Mouse (Mus musculus) brain, embryonic 14.5 days (tissue): ENCODE measurements around the gene Gm6408. TPM values are rescaled to one million over a fixed set of nuclear protein-coding genes. Genes with fewer than 3 reads are reported as not detected.
"Not testable (repeated sequence)": the region's sequence is repeated elsewhere in the genome, so short reads cannot be mapped to it uniquely, and the experiment has no call there.

ENCODE experiments used
- DNase-seq: peaks from one replicate; pipeline ENCODE4 v3.0.0-alpha.2; 2011; ENCODE audit warnings: low read depth
- CTCF ChIP-seq: fragments of 200-500 bp; IDR thresholded peaks from 2 replicates; pipeline ENCODE4 v1.5.1; 2012; ENCODE audit warnings: inconsistent platforms, mild to moderate bottlenecking, moderate library complexity, borderline replicate concordance; ENCODE audit not compliant: insufficient read depth, insufficient read length; ENCODE audit errors: extremely low read depth
- POLR2A ChIP-seq: fragments of 200-500 bp; IDR thresholded peaks from 2 replicates; pipeline ENCODE4 v1.6.1; 2012; ENCODE audit warnings: mild to moderate bottlenecking, inconsistent platforms, borderline replicate concordance; ENCODE audit not compliant: poor library complexity, insufficient read depth, insufficient read length, severe bottlenecking; ENCODE audit errors: extremely low read depth
- polyA plus RNA-seq: library from polyadenylated mRNA; depleted of rRNA; stranded (reverse); fragments of >200 nt; gene quantifications from 2 replicates; pipeline ENCODE4 v1.2.3, GENCODE M21; 2012; rRNA removed

Gm6408 gene
- polyA plus RNA-seq = 0.07 TPM in 1 of 2 replicates, not detected in the other

- not testable (repeated sequence) for DNase-seq
Observed at GRCm38 (mm10) chr5:146481665-146482064, at the start of gene Gm6408. Gene Gm6408, plus strand, starts transcription at chr5:146481965.

- TF ChIP-seq POLR2A (no peak), CTCF (no peak)
- no peak for DNase-seq
Observed at GRCm38 (mm10) chr5:146432476-146432875, 49.3 kb upstream of the Gm6408 start.

- DNase-seq = no peak
- TF ChIP-seq POLR2A (no peak), CTCF (no peak)
Observed at GRCm38 (mm10) chr5:146435316-146435715, 46.4 kb upstream of the Gm6408 start.

GRCm38 (mm10) chr5:146436796-146437195 lies 45.0 kb upstream of the Gm6408 start:
- DNase-seq = no peak
- no peak for TF ChIP-seq CTCF
- no peak for TF ChIP-seq POLR2A

GRCm38 (mm10) chr5:146439152-146439781 lies 42.5 kb upstream of the Gm6408 start:
- no peak for TF ChIP-seq POLR2A
- no peak for TF ChIP-seq CTCF
- DNase-seq = no peak

- no peak for DNase-seq
- TF ChIP-seq CTCF (peak; percentile 30; the same call in 1 of the 2 replicates), POLR2A (no peak)
Observed at GRCm38 (mm10) chr5:146440273-146440672, 41.5 kb upstream of the Gm6408 start.

GRCm38 (mm10) chr5:146442767-146443166 lies 39.0 kb upstream of the Gm6408 start:
- no peak for TF ChIP-seq POLR2A

GRCm38 (mm10) chr5:146446633-146447032 lies 35.1 kb upstream of the Gm6408 start:
- TF ChIP-seq CTCF (no peak), POLR2A (no peak)
- DNase-seq = no peak

More at GRCm38 (mm10) chr5:146442767-146443166, 39.0 kb upstream of the Gm6408 start:
- no peak for DNase-seq

- no peak for TF ChIP-seq CTCF
- TF ChIP-seq POLR2A = no peak
- DNase-seq = peak; percentile 31
Observed at GRCm38 (mm10) chr5:146451592-146452254, 30.0 kb upstream of the Gm6408 start.

GRCm38 (mm10) chr5:146453556-146453955 lies 28.2 kb upstream of the Gm6408 start:
- no peak for DNase-seq
- TF ChIP-seq POLR2A = no peak
- TF ChIP-seq CTCF = no peak

- TF ChIP-seq CTCF (no peak), POLR2A (no peak)
- DNase-seq = no peak
Observed at GRCm38 (mm10) chr5:146461612-146462011, 20.2 kb upstream of the Gm6408 start.

- no peak for TF ChIP-seq POLR2A
- TF ChIP-seq CTCF = no peak
- no peak for DNase-seq
Observed at GRCm38 (mm10) chr5:146466663-146467062, 15.1 kb upstream of the Gm6408 start.
